Mouse (Mus musculus) hindbrain, postnatal 0 days (tissue): ENCODE measurements around the gene Casc3. TPM values are rescaled to one million over a fixed set of nuclear protein-coding genes. Genes with fewer than 3 reads are reported as not detected.

Experiments used
- ATAC-seq: fragments of 200-750 bp; cut with Nextera tagmentation; 2 replicates; pipeline ENCODE4 v1.8.0; 2017; ENCODE audit warnings: mild to moderate bottlenecking, moderate TSS enrichment, moderate library complexity
- DNase-seq: peaks from one replicate; pipeline ENCODE4 v3.0.0-alpha.2; 2015; ENCODE audit warnings: low spot score
- H3K27ac ChIP-seq: fragments of 300-500 bp; sonication (generic); 2 replicates; pipeline ENCODE4 v1.5.1; 2014; ENCODE audit warnings: mild to moderate bottlenecking
- H3K27me3 ChIP-seq: fragments of 300-500 bp; sonication (generic); 2 replicates; pipeline ENCODE4 v1.6.1; 2014; ENCODE audit warnings: low read length, mixed read lengths; ENCODE audit not compliant: insufficient read depth
- H3K36me3 ChIP-seq: fragments of 300-500 bp; sonication (generic); 2 replicates; pipeline ENCODE4 v1.6.1; 2014; ENCODE audit warnings: low read length, mixed read lengths; ENCODE audit not compliant: insufficient read depth
- H3K4me1 ChIP-seq: fragments of 300-500 bp; sonication (generic); 2 replicates; pipeline ENCODE4 v1.6.1; 2014; ENCODE audit warnings: antibody characterized with exemption, low read length, mixed read lengths; ENCODE audit not compliant: insufficient read depth
- H3K4me2 ChIP-seq: fragments of 300-500 bp; sonication (generic); 2 replicates; pipeline ENCODE4 v1.6.1; 2014; ENCODE audit warnings: low read depth, mild to moderate bottlenecking, low read length, moderate library complexity, mixed read lengths
- H3K4me3 ChIP-seq: fragments of 300-500 bp; sonication (generic); 2 replicates; pipeline ENCODE4 v1.5.1; 2014; ENCODE audit warnings: low read length
- H3K9ac ChIP-seq: fragments of 300-500 bp; sonication (generic); replicated peaks from 2 replicates; pipeline ENCODE4 v1.6.1; 2014; ENCODE audit warnings: mild to moderate bottlenecking, low read length, moderate library complexity, mixed read lengths
- H3K9me3 ChIP-seq: fragments of 300-500 bp; sonication (generic); 2 replicates; pipeline ENCODE4 v1.6.1; 2016; ENCODE audit warnings: low read length, mixed read lengths
- CTCF ChIP-seq: IDR thresholded peaks from 2 replicates; pipeline ENCODE4 v1.5.1; 2016; ENCODE audit warnings: antibody characterized with exemption, control low read depth, low read depth
- WGBS: fragments of 180-500 bp; shearing (Covaris S2); extraction: QIAGEN DNeasy Blood & Tissue Kit; methylation state at CpG from one replicate; pipeline ENCODE4 v1.1.7; 2014; 5-methylcytosine and 5-hydroxymethylcytosine counted together
- polyA plus RNA-seq: library from polyadenylated mRNA; unstranded; fragments of >200 nt; fragmentation: Nextera tagmentation; extraction: Ambion mirVana; gene quantifications from 2 replicates; pipeline ENCODE4 v1.2.1, GENCODE M21; 2015
- total RNA-seq: library from RNA; depleted of rRNA; stranded (reverse); fragments of >200 nt; gene quantifications from 2 replicates; pipeline ENCODE4 v1.2.3, GENCODE M21; 2014

Casc3 gene
- total and polyA plus RNA-seq, 2 experiments from 2014 or later: 24.4 to 35.7 TPM

DNA sequence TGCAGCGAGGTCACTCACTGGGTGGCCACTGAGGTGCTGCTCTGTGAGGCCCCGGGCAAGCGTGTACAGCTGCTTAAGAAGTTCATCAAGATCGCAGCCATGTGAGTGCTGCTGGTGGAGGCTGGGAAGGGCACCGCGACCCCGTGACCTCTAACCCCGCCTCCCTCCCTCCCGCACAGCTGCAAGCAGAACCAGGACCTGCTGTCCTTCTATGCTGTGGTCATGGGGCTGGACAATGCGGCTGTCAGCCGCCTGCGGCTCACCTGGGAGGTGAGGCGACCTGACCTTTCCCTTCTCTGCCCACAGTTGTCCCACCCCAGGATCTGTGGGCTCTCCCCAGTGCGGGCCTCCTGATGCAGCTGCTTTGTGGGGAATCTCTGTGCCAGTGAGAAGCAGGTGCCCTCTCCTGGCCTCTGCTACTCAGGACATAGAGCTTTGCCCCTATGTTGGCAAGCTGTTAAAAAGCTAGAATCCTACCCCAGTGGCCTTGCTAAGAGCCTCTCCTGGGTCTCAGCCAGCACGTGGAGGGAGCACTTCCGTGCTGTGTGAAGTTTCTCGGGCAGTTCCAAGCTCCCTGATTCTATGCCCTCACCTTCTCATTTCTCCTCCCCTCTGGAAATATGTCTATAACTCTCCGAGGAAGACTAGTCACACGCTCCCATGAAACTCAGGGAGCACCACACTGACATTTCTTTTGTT lies 44.6 kb downstream of the Casc3 start:
- no peak overlapping the region; the same call in 1 of the 2 replicates for H3K4me2 ChIP-seq
- H3K9me3 ChIP-seq: no peaks in the 10 kb centered on the region
- WGBS: 11% methylated on average over 19 of the region's 19 CpGs
- DNase-seq (peak; percentile 56), ATAC-seq (no peak)
- H3K4me3 ChIP-seq: no peak overlapping the region
- H3K4me1 ChIP-seq: peaks cover 21% of the 10 kb centered on the region
- no peak overlapping the region for H3K9ac ChIP-seq
- 0 out of 2 replicates have a peak, but pooled peaks have one; percentile 11 for TF ChIP-seq CTCF
- H3K27me3 ChIP-seq: no peaks in the 10 kb centered on the region
- H3K27ac ChIP-seq: no peak overlapping the region
- H3K36me3 ChIP-seq: peaks cover 3% of the 10 kb centered on the region; the same call in 1 of the 2 replicates

DNA sequence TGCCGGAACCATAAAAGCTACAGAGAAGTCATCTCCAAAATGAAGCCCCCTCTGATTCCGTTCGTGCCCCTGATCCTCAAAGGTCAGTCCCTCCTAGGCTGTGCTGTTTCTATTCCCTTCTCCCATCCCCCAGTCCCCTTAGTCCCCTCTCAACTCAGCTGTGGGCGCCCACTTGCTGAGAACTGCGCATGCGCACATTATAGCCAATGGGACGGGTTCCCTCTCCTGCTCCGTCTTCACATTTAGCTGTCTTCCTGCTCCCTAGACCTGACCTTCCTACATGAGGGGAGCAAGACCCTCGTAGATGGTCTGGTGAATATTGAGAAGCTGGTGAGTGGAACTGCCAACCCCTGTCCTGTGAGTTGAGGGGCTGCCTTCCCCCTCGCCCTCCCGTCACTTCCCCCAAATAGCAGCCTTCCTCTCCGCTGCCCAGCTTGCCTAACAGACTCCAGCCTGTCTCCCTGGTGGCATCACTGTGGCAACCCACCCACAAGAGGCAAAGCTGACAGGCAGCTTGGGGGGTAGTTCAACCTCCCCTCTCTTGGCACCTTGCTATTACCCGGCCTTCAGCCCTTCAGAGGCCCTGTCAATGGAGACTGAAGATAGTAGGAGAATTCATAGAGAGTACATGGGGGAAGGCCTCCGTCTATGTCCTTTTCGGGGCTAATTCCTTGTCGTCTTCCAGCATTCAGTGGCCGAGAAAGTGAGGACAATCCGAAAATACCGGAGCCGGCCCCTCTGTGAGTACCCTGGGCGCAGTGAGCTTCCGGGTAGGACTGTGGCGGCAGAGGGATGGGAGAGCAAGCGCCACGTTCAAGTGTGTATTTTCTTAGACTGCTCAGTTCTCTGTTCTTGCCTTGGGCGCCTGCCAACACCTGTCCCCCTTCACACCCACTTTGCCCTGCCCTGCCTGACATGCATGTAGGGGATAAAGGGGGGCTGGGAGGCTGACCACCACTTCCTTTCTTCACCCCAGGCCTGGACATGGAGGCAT lies 45.7 kb downstream of the Casc3 start:
- peak overlapping the region; percentile 38 for H3K4me2 ChIP-seq
- H3K27ac ChIP-seq: peak overlapping the region; percentile 41; the same call in 1 of the 2 replicates
- H3K9ac ChIP-seq: 0 out of 2 replicates have a peak overlapping the region, but pooled peaks have one; percentile 13
- no peaks in the 10 kb centered on the region for H3K27me3 ChIP-seq
- 46% methylated on average over 26 of the region's 26 CpGs for WGBS
- ATAC-seq: peak; percentile 34; the same call in 1 of the 2 replicates
- peaks cover 3% of the 10 kb centered on the region; the same call in 1 of the 2 replicates for H3K36me3 ChIP-seq
- DNase-seq: peak; percentile 78
- peaks cover 21% of the 10 kb centered on the region for H3K4me1 ChIP-seq
- TF ChIP-seq CTCF: no peak
- no peaks in the 10 kb centered on the region for H3K9me3 ChIP-seq
- 0 out of 2 replicates have a peak overlapping the region, but pooled peaks have one; percentile 6 for H3K4me3 ChIP-seq

DNA sequence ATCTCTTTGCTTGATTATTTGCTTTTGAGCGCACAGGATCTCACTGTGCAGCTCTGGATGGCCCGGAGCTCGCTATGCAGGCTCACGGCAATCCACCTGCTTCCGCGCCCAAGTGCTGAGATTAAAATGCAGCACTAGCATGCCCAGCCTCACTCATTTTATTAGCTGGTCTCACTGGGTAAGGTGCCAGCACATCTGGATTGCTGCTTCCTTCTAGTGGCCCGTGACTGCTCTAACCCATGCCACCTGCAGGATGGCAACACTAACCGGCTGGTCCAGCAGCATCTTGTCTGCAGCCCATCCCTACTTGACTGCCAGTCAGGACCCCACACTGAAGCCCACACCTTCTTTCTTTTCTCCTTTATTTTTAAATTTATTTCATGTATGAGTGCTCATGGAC lies 49.4 kb downstream of the Casc3 start:
- no peak overlapping the region for H3K4me3 ChIP-seq
- no peak overlapping the region for H3K9ac ChIP-seq
- peaks cover 19% of the 10 kb centered on the region for H3K4me1 ChIP-seq
- no peaks in the 10 kb centered on the region for H3K9me3 ChIP-seq
- no peak overlapping the region for H3K27ac ChIP-seq
- no peak for ATAC-seq
- DNase-seq: no peak
- no peak for TF ChIP-seq CTCF
- H3K27me3 ChIP-seq: no peaks in the 10 kb centered on the region
- 83% methylated on average over 8 of the region's 8 CpGs for WGBS
- no peak overlapping the region for H3K4me2 ChIP-seq
- peaks cover 3% of the 10 kb centered on the region; the same call in 1 of the 2 replicates for H3K36me3 ChIP-seq

DNA sequence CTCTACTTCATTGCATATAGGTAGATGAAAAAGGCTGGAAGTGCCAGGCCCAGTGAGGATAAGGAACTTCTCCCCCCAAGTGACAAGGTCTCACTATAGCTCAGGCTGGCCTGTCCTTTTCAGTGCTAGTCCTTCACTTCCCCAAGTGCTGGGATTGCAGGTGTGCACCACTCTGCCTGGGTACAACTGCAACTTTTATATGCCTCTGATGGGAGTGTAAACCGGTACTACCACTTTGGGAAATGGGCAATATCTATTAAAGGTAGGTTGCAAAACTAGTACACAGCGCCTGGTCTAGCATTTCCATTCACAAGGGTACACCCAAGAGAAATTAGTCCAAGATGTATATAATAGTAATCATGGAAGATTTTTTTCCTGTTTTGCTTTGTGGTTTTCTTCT lies 50.0 kb downstream of the Casc3 start:
- ATAC-seq (no peak), DNase-seq (no peak)
- WGBS: 89% methylated on average over 2 of the region's 2 CpGs
- TF ChIP-seq CTCF: no peak
- no peak overlapping the region for H3K4me3 ChIP-seq
- no peaks in the 10 kb centered on the region for H3K9me3 ChIP-seq
- H3K9ac ChIP-seq: no peak overlapping the region
- H3K27ac ChIP-seq: no peak overlapping the region
- H3K36me3 ChIP-seq: peaks cover 3% of the 10 kb centered on the region; the same call in 1 of the 2 replicates
- H3K4me2 ChIP-seq: no peak overlapping the region
- no peaks in the 10 kb centered on the region for H3K27me3 ChIP-seq
- H3K4me1 ChIP-seq: peaks cover 13% of the 10 kb centered on the region

DNA sequence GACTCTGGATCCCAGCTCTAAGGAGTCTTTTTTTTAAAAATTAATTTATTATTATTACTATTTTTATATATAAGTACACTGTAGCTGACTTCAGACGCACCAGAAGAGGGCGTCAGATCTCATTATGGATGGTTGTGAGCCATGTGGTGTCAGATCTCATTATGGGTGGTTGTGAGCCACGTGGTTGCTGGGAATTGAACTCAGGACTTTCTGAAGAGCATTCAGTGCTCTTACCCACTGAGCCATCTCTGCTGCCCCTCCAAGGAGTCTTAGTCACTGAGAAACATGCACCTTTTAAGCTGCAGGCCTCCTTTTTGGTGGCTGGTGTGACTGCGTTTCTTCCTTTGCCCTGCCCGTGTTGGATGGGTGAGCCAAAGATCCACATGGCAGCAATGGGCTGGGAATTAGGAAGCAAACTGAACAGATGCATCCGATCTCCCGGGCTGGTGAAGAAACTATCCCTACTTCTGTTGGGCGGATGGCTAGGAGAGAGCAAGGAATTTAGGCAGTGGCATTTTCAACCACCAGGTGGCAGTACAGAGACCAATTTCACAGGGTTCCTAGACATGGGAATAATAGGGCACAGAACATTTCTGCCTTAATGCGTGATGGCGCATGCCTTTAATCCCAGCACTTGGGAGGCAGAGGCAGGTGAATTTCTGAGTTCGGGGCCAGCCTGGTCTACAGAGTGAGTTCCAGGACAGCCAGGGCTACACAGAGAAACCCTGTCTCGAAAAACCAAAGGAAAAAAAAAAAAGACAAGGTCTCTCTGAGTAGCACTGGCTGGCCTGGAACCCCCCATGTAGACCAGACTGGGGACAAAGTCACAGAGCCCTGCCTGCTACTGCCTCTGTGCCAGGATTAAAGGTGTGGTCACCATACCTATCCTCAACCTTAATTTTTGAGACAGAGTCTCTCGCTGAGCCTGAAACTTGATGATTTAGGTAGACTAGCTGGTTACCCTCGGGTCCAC lies 54.3 kb downstream of the Casc3 start:
- TF ChIP-seq CTCF: peak; percentile 91
- peak; percentile 93 for DNase-seq
- Histone ChIP-seq H3K36me3 (no peaks in the 10 kb centered on the region), H3K4me2 (no peak overlapping the region), H3K4me1 (no peaks in the 10 kb centered on the region), H3K4me3 (no peak overlapping the region), H3K27ac (no peak overlapping the region), H3K9me3 (no peaks in the 10 kb centered on the region), H3K9ac (no peak overlapping the region), H3K27me3 (no peaks in the 10 kb centered on the region)
- ATAC-seq: 0 out of 2 replicates have a peak, but pooled peaks have one; percentile 33
- 33% methylated on average over 13 of the region's 14 CpGs for WGBS
